Mouse (Mus musculus) mouse trophoblast stem cell (cell line): Measurements from ENCODE around the gene Ccser1.
"Not testable (repeated sequence)": the region's sequence is repeated elsewhere in the genome, so short reads cannot be mapped to it uniquely, and the experiment has no call there.

ENCODE experiments used
- in situ Hi-C, 2 experiments: fragments of 300-500 bp; cut with MseI, MboI; formaldehyde crosslinking; loops; 2 replicates in 1 of 2; 3 replicates in 1 of 2; pipeline ENCODE4 v1.15.1; 2025

Ccser1 gene

DNA sequence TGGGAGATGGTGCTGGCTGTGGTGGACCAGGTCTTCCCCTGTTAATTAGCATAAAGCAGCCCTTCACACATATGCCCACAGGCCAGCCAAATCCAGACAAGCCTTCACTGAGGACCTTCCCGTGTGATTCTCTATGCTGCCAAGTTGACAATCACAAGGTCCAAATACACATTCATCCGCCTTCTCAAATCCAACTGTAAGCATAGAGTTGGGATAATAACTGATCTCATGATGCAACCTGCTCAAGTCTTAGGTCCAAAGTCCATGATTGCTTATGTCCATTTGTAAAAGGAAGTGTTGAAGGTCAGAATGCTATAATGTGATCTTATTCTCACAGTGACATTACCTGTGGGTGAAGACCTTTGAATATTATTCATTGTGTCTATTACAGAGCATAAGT is 43.4 kb downstream of the Ccser1 start:
- in situ Hi-C loops, result no loop called here

GRCm38 (mm10) chr6:61225302-61225701 is 45.2 kb downstream of the Ccser1 start:
- in situ Hi-C loops, result no loop called here

- in situ Hi-C loops, result no loop called here
Measured at GRCm38 (mm10) chr6:61230058-61230718, 50.1 kb downstream of the Ccser1 start.

DNA sequence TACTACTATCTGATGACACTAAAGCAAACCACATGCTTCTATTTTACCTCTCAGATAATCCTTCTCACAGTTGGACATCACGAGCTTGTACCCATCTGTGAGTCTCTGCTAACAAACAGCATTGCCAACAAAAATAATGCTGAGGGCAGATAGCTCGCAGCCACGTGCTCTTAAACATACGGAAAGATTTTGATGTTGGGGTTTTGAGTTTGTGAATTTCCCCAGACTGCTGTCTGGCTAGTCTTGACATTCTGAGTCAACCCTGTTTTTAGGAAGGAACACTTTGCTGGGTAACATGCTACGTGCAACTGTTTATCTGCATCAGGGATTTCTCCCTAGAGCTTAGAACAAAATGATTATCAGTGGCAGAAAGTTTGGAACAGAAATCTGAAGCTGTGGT is 52.9 kb downstream of the Ccser1 start:
- in situ Hi-C loops, result no loop called here

DNA sequence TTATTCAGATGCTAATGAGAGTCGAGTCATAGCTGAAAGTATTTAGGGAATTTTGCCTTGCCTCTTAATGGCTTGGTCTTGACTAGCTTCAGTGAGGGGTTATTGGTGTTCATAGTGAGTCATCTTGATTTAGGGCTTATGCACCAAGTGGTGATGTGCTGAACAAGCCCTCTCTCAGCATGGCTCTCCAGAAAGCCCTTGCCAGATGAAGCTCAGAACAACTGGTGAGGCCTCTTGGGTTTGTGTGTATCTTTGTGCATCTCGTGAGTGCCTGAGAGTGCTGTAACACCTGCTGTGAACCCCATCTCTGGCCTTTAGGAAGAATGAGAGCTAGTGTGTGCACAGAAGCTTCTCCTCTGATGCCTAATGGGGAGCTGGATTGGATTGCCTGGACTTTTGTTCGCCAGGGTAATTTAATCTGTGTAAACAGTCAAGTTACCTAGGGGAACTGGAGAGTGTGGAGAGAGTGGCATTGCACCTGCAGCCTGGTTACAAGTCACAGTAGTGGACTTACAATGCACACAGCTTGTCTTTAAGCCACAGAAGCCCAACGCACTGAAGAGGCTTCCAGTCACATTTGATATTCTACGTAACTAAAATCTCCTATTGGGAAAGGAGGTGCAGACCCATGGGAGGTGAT is 53.5 kb downstream of the Ccser1 start:
- in situ Hi-C loops, result no loop called here

DNA sequence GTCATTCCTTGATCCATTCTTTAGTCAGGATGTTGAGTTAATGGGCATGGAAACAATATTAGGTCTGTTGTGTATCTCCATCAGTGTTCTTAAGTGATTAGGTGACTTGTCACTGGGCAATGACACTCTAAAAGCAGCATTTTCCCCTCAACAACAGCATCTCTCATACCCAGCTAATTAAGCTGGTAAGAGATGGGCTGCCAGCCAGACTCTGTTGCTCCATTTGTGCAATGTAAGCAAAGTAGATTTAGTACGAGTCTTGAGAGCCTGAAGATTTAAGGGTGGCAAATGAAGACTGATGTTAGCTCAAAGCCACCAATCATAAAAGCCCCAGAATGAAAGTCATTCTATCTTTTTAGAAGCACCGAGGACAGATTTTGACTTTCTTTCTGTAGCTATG is 60.5 kb downstream of the Ccser1 start:
- in situ Hi-C loops, result no loop called here

DNA sequence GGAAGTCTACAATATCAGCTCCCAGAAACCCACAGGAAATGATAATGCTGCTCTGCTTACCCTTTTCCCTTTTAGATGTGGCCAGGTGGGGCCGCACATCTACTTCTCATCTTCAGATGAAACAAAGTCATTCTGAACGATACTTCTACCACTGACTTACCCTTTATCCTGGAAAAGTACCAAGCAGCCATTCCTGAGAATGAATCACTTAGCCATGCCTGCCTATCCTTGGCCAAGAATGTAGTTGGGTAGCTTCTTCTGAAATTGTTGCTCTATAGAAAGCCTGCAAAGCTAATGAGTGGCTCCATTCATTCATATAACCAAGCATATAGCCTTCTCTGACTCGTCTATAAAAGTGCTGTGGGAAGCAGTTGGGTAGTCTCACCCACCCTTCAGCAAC is 62.4 kb downstream of the Ccser1 start:
- in situ Hi-C loops, result no loop called here

GRCm38 (mm10) chr6:61246523-61246922 is 66.4 kb downstream of the Ccser1 start:
- in situ Hi-C loops, result no loop called here

DNA sequence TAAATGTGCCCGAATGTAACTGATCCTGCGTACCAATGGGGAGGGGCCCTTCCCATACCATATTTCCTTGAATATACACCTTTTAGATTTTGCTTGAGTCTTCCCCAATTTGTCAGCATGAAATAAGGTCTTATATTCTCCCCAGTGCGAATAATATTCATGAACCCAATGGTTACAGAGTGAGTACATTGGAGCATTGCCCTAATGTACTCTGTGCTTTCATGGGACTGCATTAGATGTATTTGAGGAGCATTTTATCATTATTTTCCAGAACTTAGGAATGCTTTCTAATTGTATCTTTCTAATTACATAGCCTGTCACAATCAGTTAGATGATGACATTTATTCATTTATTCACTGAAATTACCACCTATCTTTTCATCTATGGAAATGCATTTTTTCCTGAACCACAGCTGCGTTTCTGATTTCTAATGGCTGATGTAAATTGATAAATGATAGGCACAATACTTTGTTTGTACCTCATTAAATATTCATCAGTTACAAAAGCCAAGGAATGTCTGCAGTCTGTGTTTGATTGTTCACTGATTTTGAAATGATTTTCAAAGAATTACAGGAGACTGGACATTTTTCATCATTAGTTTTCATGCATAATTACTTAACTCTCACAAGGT is 67.8 kb downstream of the Ccser1 start:
- in situ Hi-C loops, result no loop called here

- in situ Hi-C loops, result no loop called here
Measured at GRCm38 (mm10) chr6:61248700-61249099, 68.6 kb downstream of the Ccser1 start.

- in situ Hi-C loops, result no loop called here
Measured at GRCm38 (mm10) chr6:61251232-61251631, 71.1 kb downstream of the Ccser1 start.

DNA sequence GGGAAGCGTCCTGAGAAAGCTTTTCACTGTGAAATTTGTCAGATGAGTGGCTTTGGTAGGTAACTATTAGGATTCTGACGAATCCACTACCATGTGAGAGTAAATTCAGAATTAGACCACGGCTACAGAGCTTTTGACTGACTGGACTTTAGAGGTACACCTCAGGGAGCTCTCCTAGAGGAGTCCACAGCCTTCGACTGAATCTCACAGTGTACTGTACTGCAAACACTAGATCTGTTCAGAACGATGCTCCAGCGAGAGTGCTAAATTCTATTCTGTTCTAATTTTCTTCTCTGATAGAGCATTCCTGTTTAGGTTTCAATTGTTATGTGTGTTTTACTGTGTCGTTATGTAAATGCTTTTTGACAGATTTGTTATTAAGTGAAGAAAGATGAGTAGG is 72.8 kb downstream of the Ccser1 start:
- in situ Hi-C loops, result no loop called here

DNA sequence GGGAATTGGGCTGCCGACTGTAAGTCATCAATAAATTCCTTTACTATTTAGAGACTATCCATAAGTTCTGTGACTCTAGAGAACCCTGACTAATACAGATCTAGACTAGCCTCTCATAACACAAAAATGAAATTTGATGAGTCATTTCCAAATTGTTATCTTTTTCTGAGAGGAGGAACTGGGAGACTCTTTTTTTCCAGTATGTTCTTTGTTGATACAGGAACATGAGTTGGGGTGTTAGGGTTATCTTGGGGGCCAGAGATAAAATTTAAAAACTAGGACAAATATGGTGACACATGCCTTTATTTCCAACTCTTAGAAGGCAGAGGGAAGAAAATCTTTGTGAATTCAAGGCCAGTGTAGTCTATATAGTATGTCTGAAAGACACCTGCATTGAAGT is 75.8 kb downstream of the Ccser1 start:
- in situ Hi-C loops, result not testable (repeated sequence)

DNA sequence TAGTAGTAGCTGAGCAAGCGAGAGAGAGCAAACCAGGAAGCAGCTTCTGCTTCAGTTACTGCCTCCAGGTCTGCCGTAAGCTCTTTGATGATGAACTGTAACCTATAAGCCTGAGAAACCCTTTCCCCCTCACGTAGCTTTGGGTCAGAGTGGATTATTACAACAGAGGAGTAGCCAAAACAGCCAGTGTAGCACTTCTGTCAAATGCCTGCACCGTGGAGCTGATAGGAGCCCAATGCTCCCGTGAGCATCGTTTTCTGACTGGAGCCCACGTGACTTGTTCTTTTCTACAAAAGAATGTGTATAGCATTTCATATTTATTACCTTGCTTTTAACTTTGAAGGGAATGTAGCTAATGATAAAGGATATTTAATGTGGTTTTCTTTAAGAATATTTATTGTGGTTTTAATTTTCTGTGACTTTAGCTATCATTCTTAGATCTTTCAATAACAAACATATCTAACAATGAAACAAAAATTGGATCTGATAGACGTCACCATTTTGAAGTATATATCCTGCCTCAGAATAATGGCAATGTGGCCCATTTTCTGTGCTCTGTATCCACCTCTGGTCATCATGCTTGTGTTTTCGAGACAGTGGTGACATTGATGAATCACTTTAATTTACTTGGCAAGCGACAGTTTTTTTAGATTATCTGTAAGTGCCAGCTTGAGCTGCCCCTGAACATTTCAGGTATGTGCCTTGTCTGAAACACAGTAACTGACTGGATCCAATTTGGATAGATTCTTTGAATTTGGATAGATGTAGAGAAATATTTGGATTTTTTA is 78.9 kb downstream of the Ccser1 start:
- in situ Hi-C loops, result no loop called here

DNA sequence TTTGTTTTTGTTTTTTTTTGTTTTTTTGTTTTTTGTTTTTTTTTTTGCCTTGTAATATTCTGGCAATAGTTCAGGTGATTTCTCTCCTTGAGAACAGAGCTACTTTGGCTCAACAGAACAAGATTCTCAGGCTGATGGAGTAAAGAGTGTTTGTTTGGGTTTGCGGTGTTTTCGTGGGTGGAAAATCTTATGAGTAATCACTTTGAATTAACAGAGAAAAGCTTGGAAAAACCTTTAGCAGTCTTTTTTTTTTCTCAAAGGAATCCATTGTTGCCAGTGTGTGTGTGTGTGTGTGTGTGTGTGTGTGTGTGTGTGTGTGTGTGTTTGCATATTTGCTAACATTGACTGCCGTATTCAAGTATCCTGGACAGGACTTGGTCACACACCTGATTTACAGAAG is 81.3 kb downstream of the Ccser1 start:
- in situ Hi-C loops, result no loop called here

DNA sequence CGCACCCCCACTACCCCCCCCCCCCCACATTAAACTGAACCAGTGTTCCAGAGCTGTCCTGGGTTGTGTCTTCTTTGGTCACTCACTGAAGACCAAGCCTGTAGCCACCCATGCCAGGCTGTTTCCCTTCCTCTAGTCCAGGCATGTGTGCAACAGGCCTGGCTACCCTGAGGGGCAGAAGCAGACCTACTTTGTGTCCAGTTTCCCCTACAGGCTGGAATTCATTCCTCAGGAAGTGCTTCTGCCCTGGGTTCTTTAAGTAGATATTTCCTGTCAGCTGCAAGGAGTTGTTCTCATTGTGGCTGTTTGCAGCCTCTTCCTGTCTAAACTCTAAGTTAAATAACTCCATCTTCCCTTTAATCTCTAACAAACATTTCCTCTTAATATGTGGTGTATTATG is 82.3 kb downstream of the Ccser1 start:
- in situ Hi-C loops, result no loop called here

GRCm38 (mm10) chr6:61263291-61263690 is 83.2 kb downstream of the Ccser1 start:
- in situ Hi-C loops, result no loop called here

DNA sequence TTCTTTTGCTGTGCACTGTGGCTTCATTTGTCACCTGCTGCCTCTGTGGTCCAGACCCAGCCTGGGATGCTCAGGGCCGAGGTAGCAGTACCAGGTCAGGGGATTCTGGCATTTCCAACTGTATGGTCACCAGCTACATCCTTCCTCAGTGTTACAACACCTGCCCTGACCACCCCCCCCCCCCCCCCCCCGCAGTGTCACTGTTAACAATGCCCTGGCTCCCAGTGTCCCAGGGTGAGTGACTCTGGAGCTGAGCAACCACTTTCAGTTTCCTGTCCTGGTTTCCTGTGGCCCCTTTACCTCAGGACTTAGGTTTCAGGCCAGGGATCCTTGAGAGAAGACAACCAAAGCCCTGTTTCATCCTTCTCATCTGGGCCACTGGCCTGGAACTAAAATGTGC is 90.9 kb downstream of the Ccser1 start:
- in situ Hi-C loops, result no loop called here

DNA sequence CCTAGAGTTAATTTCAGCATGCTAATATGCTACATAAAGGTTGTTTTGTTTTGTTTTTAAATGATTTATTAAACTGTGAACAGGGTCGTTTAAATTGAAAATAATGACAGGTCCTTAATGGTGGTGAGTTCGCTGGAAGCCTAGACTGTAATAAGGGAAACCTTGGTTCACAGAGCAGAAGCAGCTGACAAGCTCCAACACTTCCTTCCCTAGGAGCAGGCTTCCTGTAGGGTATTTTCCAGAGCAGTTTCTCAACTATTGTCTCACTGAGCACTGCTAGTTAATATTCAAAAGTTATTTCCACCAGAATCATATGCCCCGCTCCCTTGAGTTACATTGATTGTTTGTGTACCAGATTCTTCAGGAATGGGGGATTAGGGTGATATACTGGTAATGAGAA is 93.3 kb downstream of the Ccser1 start:
- in situ Hi-C loops, result no loop called here

- in situ Hi-C loops, result no loop called here
Measured at GRCm38 (mm10) chr6:61279506-61279905, 99.4 kb downstream of the Ccser1 start.

DNA sequence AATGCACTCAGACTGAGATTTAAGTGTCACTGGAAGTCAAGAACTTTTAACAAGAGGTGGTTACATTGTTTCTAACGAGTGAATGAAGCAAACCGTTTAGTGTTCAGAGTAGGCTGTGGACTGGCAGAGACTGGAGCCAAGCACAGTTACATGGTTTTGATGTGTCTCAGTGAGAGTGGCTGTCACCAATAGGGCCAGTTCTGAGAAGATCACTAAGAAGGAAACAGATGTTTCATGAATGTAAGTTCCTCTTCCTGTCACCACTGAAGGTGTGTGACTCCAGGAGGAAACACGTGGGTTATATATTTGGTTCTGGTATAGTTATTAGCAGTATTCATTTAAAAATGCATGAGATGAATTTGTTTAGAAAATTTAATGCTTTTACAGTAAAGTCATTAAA is 112.8 kb downstream of the Ccser1 start:
- in situ Hi-C loops, result loop anchor here in 1 of 2 experiments (10.0 kb wide), 1 partner anchor 228 kb away; no protein-coding TSS in a partner anchor

GRCm38 (mm10) chr6:61295535-61295934 is 115.4 kb downstream of the Ccser1 start:
- in situ Hi-C loops, result loop anchor here in 1 of 2 experiments (10.0 kb wide), 1 partner anchor 231 kb away; no protein-coding TSS in a partner anchor
